ENCODE assay signal across 8 mouse cellular contexts in the genomic region with DNA sequence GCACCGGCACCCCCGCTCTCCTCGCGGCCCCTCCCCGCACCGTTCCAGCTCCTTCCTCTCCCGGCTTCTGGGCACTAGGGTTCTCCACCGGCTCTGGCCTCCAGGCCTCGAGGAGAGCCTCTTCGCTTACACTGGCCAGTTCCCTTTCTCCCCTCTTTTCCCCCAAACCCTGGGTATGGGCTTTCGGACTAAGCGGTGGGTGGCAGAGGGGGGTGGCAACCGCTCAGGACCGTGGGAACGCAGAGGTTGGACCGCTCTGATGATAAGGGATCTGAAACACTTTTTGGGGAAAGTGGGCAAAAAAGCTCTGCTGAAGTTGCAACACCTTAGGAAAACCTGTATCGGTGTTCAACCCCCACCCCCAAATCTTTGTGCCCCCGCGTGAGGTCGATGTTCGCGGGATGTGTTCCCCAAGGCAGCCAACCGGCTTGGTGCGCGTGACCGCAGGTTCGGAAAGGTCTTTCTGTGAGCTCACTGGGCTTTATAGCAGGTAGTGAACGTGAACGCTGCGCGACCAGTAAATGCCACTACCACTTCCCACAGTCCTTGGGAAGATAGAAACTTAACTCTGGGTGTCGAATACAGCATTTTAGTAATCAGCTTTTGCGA. TPM values are rescaled to one million over a fixed set of nuclear protein-coding genes. Genes with fewer than 3 reads are reported as not detected.
DNase-seq lines count a peak whose midpoint lies in the region; ATAC-seq and TF ChIP-seq lines count a peak whose summit lies in the region.

No protein-coding gene starts in this region.

- H3K9me3 ChIP-seq in intestine, postnatal 0 days (ENCODE audit: control insufficient read depth): no peaks in the 10 kb centered on the region
- no peaks in the 10 kb centered on the region for H3K9me3 ChIP-seq in limb, embryonic 13.5 days
- H3K9me3 ChIP-seq in midbrain, embryonic 14.5 days (ENCODE audit: control insufficient read depth, low read length): no peaks in the 10 kb centered on the region

- peak overlapping the region; percentile 76 for H3K4me2 ChIP-seq in intestine, postnatal 0 days (replicated peaks; ENCODE audit: low read depth)
- peak overlapping the region; percentile 99 for H3K4me2 ChIP-seq in limb, embryonic 13.5 days (replicated peaks)
- peak overlapping the region; percentile 92 for H3K4me2 ChIP-seq in midbrain, embryonic 14.5 days (ENCODE audit: low read length)

- peak overlapping the region; percentile 84 for H3K9ac ChIP-seq in intestine, postnatal 0 days (ENCODE audit: low read depth, low read length)
- H3K9ac ChIP-seq in limb, embryonic 13.5 days: peak overlapping the region; percentile 85
- peak overlapping the region; percentile 90 for H3K9ac ChIP-seq in midbrain, embryonic 14.5 days (replicated peaks; ENCODE audit: low read length)

- peak; percentile 5 to 35 for DNase-seq in spleen, postnatal 10 days (ENCODE audit: low spot score in 2 of 2)
- DNase-seq in spleen, postnatal 14 days (ENCODE audit: low spot score in 2 of 2): no peak
- peak; percentile 48 for DNase-seq in cerebellum, adult 8-10 months
- DNase-seq in midbrain, embryonic 14.5 days: peak; percentile 62
- DNase-seq in thymus, postnatal 36 days: peak; percentile 56 to 64

- WGBS in intestine, postnatal 0 days: under 1% methylated on average over 33 of the region's 33 CpGs
- WGBS in limb, embryonic 13.5 days: under 1% methylated on average over 32 of the region's 33 CpGs
- under 1% methylated on average over 33 of the region's 33 CpGs for WGBS in midbrain, embryonic 14.5 days

- H3K27me3 ChIP-seq in intestine, postnatal 0 days (replicated peaks; ENCODE audit: control insufficient read depth, insufficient read depth, low read length): no peaks in the 10 kb centered on the region
- H3K27me3 ChIP-seq in limb, embryonic 13.5 days: peaks cover 21% of the 10 kb centered on the region
- no peaks in the 10 kb centered on the region for H3K27me3 ChIP-seq in midbrain, embryonic 14.5 days (ENCODE audit: control insufficient read depth, insufficient read depth, low read length)

- H3K36me3 ChIP-seq in intestine, postnatal 0 days (ENCODE audit: control insufficient read depth, insufficient read depth): no peaks in the 10 kb centered on the region
- H3K36me3 ChIP-seq in limb, embryonic 13.5 days: no peaks in the 10 kb centered on the region
- H3K36me3 ChIP-seq in midbrain, embryonic 14.5 days (ENCODE audit: control insufficient read depth, insufficient read depth, low read length): no peaks in the 10 kb centered on the region

- no peak for TF ChIP-seq CTCF in intestine, postnatal 0 days (IDR thresholded peaks at IDR 0.05; ENCODE audit: low read depth)

- peak overlapping the region; percentile 76 for H3K4me3 ChIP-seq in intestine, postnatal 0 days (ENCODE audit: low read depth, low read length)
- peak overlapping the region; percentile 74 for H3K4me3 ChIP-seq in limb, embryonic 13.5 days
- peak overlapping the region; percentile 77 for H3K4me3 ChIP-seq in midbrain, embryonic 14.5 days (replicated peaks; ENCODE audit: low read depth, low read length)

- no peaks in the 10 kb centered on the region for H3K4me1 ChIP-seq in intestine, postnatal 0 days (replicated peaks; ENCODE audit: control insufficient read depth, insufficient read depth, low read length)
- H3K4me1 ChIP-seq in limb, embryonic 13.5 days: peaks cover 13% of the 10 kb centered on the region
- no peaks in the 10 kb centered on the region for H3K4me1 ChIP-seq in midbrain, embryonic 14.5 days (ENCODE audit: control insufficient read depth, insufficient read depth, low read length)

- H3K27ac ChIP-seq in intestine, postnatal 0 days (ENCODE audit: low read depth, low read length): peak overlapping the region; percentile 90
- no peak overlapping the region for H3K27ac ChIP-seq in limb, embryonic 13.5 days
- H3K27ac ChIP-seq in midbrain, embryonic 14.5 days (replicated peaks; ENCODE audit: low read depth, low read length): peak overlapping the region; percentile 88

- ATAC-seq in granulocyte monocyte progenitor cell, adult 5-6 weeks (replicated peaks; ENCODE audit: poor library complexity, severe bottlenecking): peak; percentile 29
- ATAC-seq in intestine, postnatal 0 days: peak; percentile 72
- ATAC-seq in limb, embryonic 13.5 days (ENCODE audit: low FRiP score, low read depth): no peak
- no peak; the same call in 1 of the 2 replicates for ATAC-seq in midbrain, embryonic 14.5 days (ENCODE audit: low FRiP score, low TSS enrichment)

RNA-seq across cellular contexts. Expression of gene Ppm1h, which starts 1.0 kb away (rescaled TPM):
- total RNA-seq in granulocyte monocyte progenitor cell, adult 5-6 weeks (2014; fragmentation: Nextera tagmentation): 22.7 and 25.0 TPM in 2 replicates
- 22.4 and 37.0 TPM in 2 replicates for total RNA-seq in granulocyte monocyte progenitor cell, adult 5-6 weeks (2017)
- 17.9 and 20.7 TPM in 2 replicates for polyA plus RNA-seq in intestine, postnatal 0 days (2015; fragmentation: Nextera tagmentation; extraction: Ambion mirVana)
- 4.1 and 4.8 TPM in 2 replicates for polyA plus RNA-seq in limb, embryonic 13.5 days (2015; fragmentation: Nextera tagmentation; extraction: Ambion mirVana)
- polyA plus RNA-seq in midbrain, embryonic 14.5 days (2014; fragmentation: Nextera tagmentation; extraction: Ambion mirVana): 19.8 and 23.3 TPM in 2 replicates

Comparison
In these comparisons a context has a peak if more than half of its experiments do, and no peak if none do; other contexts are left out.
1. DNase-seq: peak in spleen, postnatal 10 days (2 of 2), cerebellum, adult 8-10 months (single experiment), midbrain, embryonic 14.5 days (single experiment) and thymus, postnatal 36 days (2 of 2); none in spleen, postnatal 14 days (0 of 2).
2. ATAC-seq: peak in granulocyte monocyte progenitor cell, adult 5-6 weeks (single experiment) and intestine, postnatal 0 days (single experiment); none in limb, embryonic 13.5 days (single experiment) and midbrain, embryonic 14.5 days (single experiment).
3. Peak in every context shown above with its lines, with median percentiles within 50 percentile points of each other: H3K4me2 ChIP-seq, H3K4me3 ChIP-seq and H3K9ac ChIP-seq.